In the genomic region with DNA sequence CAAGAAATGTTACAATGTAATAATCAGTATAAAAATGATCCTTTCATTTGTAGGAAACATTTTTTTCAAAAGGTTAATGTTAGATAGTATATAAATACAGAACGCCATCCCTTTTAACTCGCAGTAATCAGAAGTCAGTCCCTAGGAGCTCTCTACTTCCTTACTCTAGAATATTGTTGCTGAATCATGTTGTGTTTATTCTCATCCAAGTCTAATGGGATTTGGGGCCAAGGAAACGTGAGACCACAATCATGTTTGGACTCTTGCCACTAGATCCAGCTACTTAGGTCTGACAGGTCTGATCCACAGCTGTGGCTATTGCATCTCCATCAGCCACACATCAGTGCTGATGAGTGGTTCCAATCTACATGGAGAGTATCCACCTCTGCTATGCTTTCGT, we compare ENCODE assay signal across 35 mouse cellular contexts.
"Had no signal": no experiment of that assay in that cellular context is flagged by ENCODE, and none has a peak within 500 bp of the region (broad histone marks: within the 10 kb centered on the region; RNA-seq: fewer than 3 reads in every experiment).

No protein-coding gene starts in this region.

- H3K4me3 ChIP-seq: heart, embryonic 12.5 days; heart, embryonic 13.5 days; heart, embryonic 15.5 days; hindbrain, embryonic 10.5 days; hindbrain, embryonic 12.5 days; hindbrain, embryonic 13.5 days; hindbrain, embryonic 15.5 days; intestine, embryonic 15.5 days; kidney, embryonic 15.5 days; layer of hippocampus, adult 2 months; left cerebral cortex, adult 2 months had no signal

- H3K9me3 ChIP-seq: heart, embryonic 12.5 days; heart, embryonic 13.5 days; heart, embryonic 15.5 days; hindbrain, embryonic 10.5 days; hindbrain, embryonic 12.5 days; hindbrain, embryonic 13.5 days; hindbrain, embryonic 15.5 days; intestine, embryonic 15.5 days; kidney, embryonic 15.5 days had no signal

- H3K27me3 ChIP-seq: heart, embryonic 12.5 days; heart, embryonic 13.5 days; heart, embryonic 15.5 days; hindbrain, embryonic 12.5 days; hindbrain, embryonic 13.5 days; hindbrain, embryonic 15.5 days; intestine, embryonic 15.5 days; kidney, embryonic 15.5 days had no signal

- H3K4me1 ChIP-seq: heart, embryonic 12.5 days; heart, embryonic 13.5 days; heart, embryonic 15.5 days; hindbrain, embryonic 10.5 days; hindbrain, embryonic 12.5 days; hindbrain, embryonic 13.5 days; hindbrain, embryonic 15.5 days; intestine, embryonic 15.5 days; kidney, embryonic 15.5 days had no signal

- ATAC-seq: hindbrain, embryonic 16.5 days; hindbrain, postnatal 0 days; inflammation-experienced regulatory T-cells, adult 6 months; intestine, embryonic 15.5 days; intestine, embryonic 16.5 days; intestine, postnatal 0 days had no signal

- H3K9ac ChIP-seq: heart, embryonic 12.5 days; heart, embryonic 13.5 days; heart, embryonic 15.5 days; hindbrain, embryonic 12.5 days; hindbrain, embryonic 13.5 days; hindbrain, embryonic 14.5 days; hindbrain, embryonic 15.5 days; intestine, embryonic 15.5 days; kidney, embryonic 15.5 days had no signal

- DNase-seq: heart, postnatal 10 days; heart, postnatal 14 days; heart, postnatal 36 days; heart, postnatal 4 days; kidney, adult 11 months; kidney, adult 18-20 months; kidney, adult 2 months; kidney, adult 8-10 months; kidney, adult 9 months; kidney, postnatal 10 days; kidney, postnatal 14 days; kidney, postnatal 25 days; kidney, postnatal 36 days; kidney, postnatal 4 days; layer of hippocampus, adult 9-11 months; layer of hippocampus, postnatal 36 days had no signal

- H3K36me3 ChIP-seq: heart, embryonic 12.5 days; heart, embryonic 13.5 days; heart, embryonic 15.5 days; hindbrain, embryonic 10.5 days; hindbrain, embryonic 12.5 days; hindbrain, embryonic 13.5 days; hindbrain, embryonic 15.5 days; intestine, embryonic 15.5 days; kidney, embryonic 15.5 days had no signal

- H3K27ac ChIP-seq: heart, embryonic 13.5 days; heart, embryonic 15.5 days; hindbrain, embryonic 10.5 days; hindbrain, embryonic 12.5 days; hindbrain, embryonic 13.5 days; hindbrain, embryonic 14.5 days; hindbrain, embryonic 15.5 days; hindbrain, postnatal 0 days; intestine, embryonic 15.5 days; kidney, embryonic 15.5 days; kidney, postnatal 0 days; layer of hippocampus, adult 2 months; left cerebral cortex, adult 2 months had no signal

- H3K4me2 ChIP-seq: heart, embryonic 11.5 days; heart, embryonic 12.5 days; heart, embryonic 13.5 days; heart, embryonic 15.5 days; hindbrain, embryonic 12.5 days; hindbrain, embryonic 13.5 days; hindbrain, embryonic 14.5 days; hindbrain, embryonic 15.5 days; intestine, embryonic 15.5 days; kidney, embryonic 15.5 days had no signal
